Mouse (Mus musculus) spleen, adult 2 months (tissue): ENCODE results near the gene Fam19a4. TPM values are rescaled to one million over a fixed set of nuclear protein-coding genes. Genes with fewer than 3 reads are reported as not detected.
A peak's percentile ranks its signal among the peaks of the same experiment; 100 is the strongest.

ENCODE experiments used
- DNase-seq, 2 experiments: peaks; one replicate each; pipeline versions ENCODE4 v3.0.0 to v3.0.0-alpha.2; 2012 to 2021; ENCODE audit warnings: low spot score in 2 of 2, low read depth in 1 of 2
- H3K27ac ChIP-seq: fragments of 200-500 bp; 2 replicates; pipeline ENCODE4 v1.5.1; 2012; ENCODE audit warnings: low read length, inconsistent platforms; ENCODE audit not compliant: insufficient read depth
- H3K27me3 ChIP-seq: fragments of 200-500 bp; 2 replicates; pipeline ENCODE4 v1.6.1; 2012; ENCODE audit warnings: mild to moderate bottlenecking, moderate library complexity, low read length, inconsistent platforms; ENCODE audit not compliant: control insufficient read depth, insufficient read depth
- H3K36me3 ChIP-seq: fragments of 200-500 bp; 2 replicates; pipeline ENCODE4 v1.6.1; 2012; ENCODE audit warnings: mild to moderate bottlenecking, low read length, inconsistent platforms; ENCODE audit not compliant: control insufficient read depth, insufficient read depth
- H3K4me1 ChIP-seq: fragments of 200-500 bp; 2 replicates; pipeline ENCODE4 v1.6.1; 2011; ENCODE audit warnings: inconsistent platforms; ENCODE audit not compliant: control insufficient read depth, insufficient read depth, insufficient read length
- H3K4me3 ChIP-seq: fragments of 200-500 bp; 2 replicates; pipeline ENCODE4 v1.5.1; 2011; ENCODE audit warnings: mild to moderate bottlenecking, inconsistent platforms; ENCODE audit not compliant: insufficient read depth, insufficient read length; ENCODE audit errors: extremely low read depth
- CTCF ChIP-seq: fragments of 200-500 bp; IDR thresholded peaks from 2 replicates; pipeline ENCODE4 v1.5.1; 2011; ENCODE audit warnings: mild to moderate bottlenecking, inconsistent platforms; ENCODE audit not compliant: insufficient read depth, insufficient read length, insufficient replicate concordance; ENCODE audit errors: extremely low read depth
- POLR2A ChIP-seq: fragments of 200-500 bp; IDR thresholded peaks from 2 replicates; pipeline ENCODE4 v1.6.1; 2011; ENCODE audit warnings: low read depth, low read length, inconsistent platforms
- WGBS: fragments of 180-500 bp; shearing (Covaris S2); methylation state at CpG from one replicate; pipeline ENCODE4 v1.1.7; 2018; 5-methylcytosine and 5-hydroxymethylcytosine counted together
- polyA plus RNA-seq: library from polyadenylated mRNA; depleted of rRNA; stranded (reverse); fragments of >200 nt; gene quantifications from 2 replicates; pipeline ENCODE4 v1.2.3, GENCODE M21; 2012

The Fam19a4 gene
- polyA plus RNA-seq, 1 experiment, result not detected

GRCm38 (mm10) chr6:97019323-97019722 lies 40.9 kb downstream of the Fam19a4 start:
- no peaks in the 10 kb centered on the region for H3K27me3 ChIP-seq
- no peak for DNase-seq
- no peaks in the 10 kb centered on the region for H3K4me1 ChIP-seq
- no peak overlapping the region for H3K27ac ChIP-seq
- 67% methylated on average over 2 of the region's 2 CpGs for WGBS
- H3K4me3 ChIP-seq, result no peak overlapping the region
- no peaks in the 10 kb centered on the region for H3K36me3 ChIP-seq
- no peak for TF ChIP-seq POLR2A
- no peak for TF ChIP-seq CTCF

- WGBS, result 88% methylated on average over 1 of the region's 1 CpGs
Observed at GRCm38 (mm10) chr6:97016711-97017110, 43.5 kb downstream of the Fam19a4 start.

GRCm38 (mm10) chr6:97016018-97016417 lies 44.2 kb downstream of the Fam19a4 start:
- Histone ChIP-seq H3K4me1 (no peaks in the 10 kb centered on the region), H3K36me3 (no peaks in the 10 kb centered on the region), H3K27me3 (no peaks in the 10 kb centered on the region), H3K27ac (no peak overlapping the region), H3K4me3 (no peak overlapping the region)
- 1% methylated on average over 3 of the region's 3 CpGs for WGBS
- no peak for TF ChIP-seq POLR2A
- TF ChIP-seq CTCF, result no peak
- DNase-seq, result peak in 1 of 2 experiments; percentile 7

More at GRCm38 (mm10) chr6:97016711-97017110, 43.5 kb downstream of the Fam19a4 start:
- Histone ChIP-seq H3K27me3 (no peaks in the 10 kb centered on the region), H3K36me3 (no peaks in the 10 kb centered on the region), H3K4me1 (no peaks in the 10 kb centered on the region), H3K27ac (no peak overlapping the region), H3K4me3 (no peak overlapping the region)
- TF ChIP-seq CTCF (no peak), POLR2A (no peak)
- no peak for DNase-seq

GRCm38 (mm10) chr6:97006513-97007094 lies 53.6 kb downstream of the Fam19a4 start:
- no peak for TF ChIP-seq POLR2A
- peak; percentile 46; the same call in 1 of the 2 replicates for TF ChIP-seq CTCF
- DNase-seq, result peak in 1 of 2 experiments; percentile 5
- 40% methylated on average over 8 of the region's 8 CpGs for WGBS

GRCm38 (mm10) chr6:97005038-97005437 lies 55.2 kb downstream of the Fam19a4 start:
- Histone ChIP-seq H3K4me1 (no peaks in the 10 kb centered on the region), H3K4me3 (no peak overlapping the region), H3K27me3 (no peaks in the 10 kb centered on the region), H3K27ac (no peak overlapping the region), H3K36me3 (no peaks in the 10 kb centered on the region)
- no peak for DNase-seq
- 16% methylated on average over 11 of the region's 11 CpGs for WGBS
- TF ChIP-seq POLR2A (no peak), CTCF (peak; percentile 46; the same call in 1 of the 2 replicates)

More at GRCm38 (mm10) chr6:97006513-97007094, 53.6 kb downstream of the Fam19a4 start:
- H3K27me3 ChIP-seq, result no peaks in the 10 kb centered on the region
- no peaks in the 10 kb centered on the region for H3K4me1 ChIP-seq
- no peak overlapping the region for H3K4me3 ChIP-seq
- no peaks in the 10 kb centered on the region for H3K36me3 ChIP-seq
- no peak overlapping the region for H3K27ac ChIP-seq

GRCm38 (mm10) chr6:96995556-96996159 lies 64.6 kb downstream of the Fam19a4 start:
- TF ChIP-seq CTCF (no peak), POLR2A (no peak)
- Histone ChIP-seq H3K27me3 (no peaks in the 10 kb centered on the region), H3K4me3 (no peak overlapping the region), H3K36me3 (no peaks in the 10 kb centered on the region), H3K27ac (no peak overlapping the region), H3K4me1 (no peaks in the 10 kb centered on the region)
- DNase-seq, result no peak
- 87% methylated on average over 7 of the region's 7 CpGs for WGBS

- Histone ChIP-seq H3K4me3 (no peak overlapping the region), H3K4me1 (no peaks in the 10 kb centered on the region), H3K27me3 (no peaks in the 10 kb centered on the region), H3K27ac (no peak overlapping the region), H3K36me3 (no peaks in the 10 kb centered on the region)
- TF ChIP-seq POLR2A (no peak), CTCF (no peak)
- WGBS, result 84% methylated on average over 1 of the region's 1 CpGs
- no peak for DNase-seq
Observed at GRCm38 (mm10) chr6:96991741-96992140, 68.5 kb downstream of the Fam19a4 start.
